Mouse (Mus musculus) ovary, postnatal 10 days (tissue): Measurements from ENCODE around the gene Ltv1.
"Not testable (repeated sequence)": the region's sequence is repeated elsewhere in the genome, so short reads cannot be mapped to it uniquely, and the experiment has no call there.

Experiments used
- DNase-seq: peaks from one replicate; pipeline ENCODE4 v3.0.0; 2022; ENCODE audit warnings: low spot score

Ltv1 gene

DNA sequence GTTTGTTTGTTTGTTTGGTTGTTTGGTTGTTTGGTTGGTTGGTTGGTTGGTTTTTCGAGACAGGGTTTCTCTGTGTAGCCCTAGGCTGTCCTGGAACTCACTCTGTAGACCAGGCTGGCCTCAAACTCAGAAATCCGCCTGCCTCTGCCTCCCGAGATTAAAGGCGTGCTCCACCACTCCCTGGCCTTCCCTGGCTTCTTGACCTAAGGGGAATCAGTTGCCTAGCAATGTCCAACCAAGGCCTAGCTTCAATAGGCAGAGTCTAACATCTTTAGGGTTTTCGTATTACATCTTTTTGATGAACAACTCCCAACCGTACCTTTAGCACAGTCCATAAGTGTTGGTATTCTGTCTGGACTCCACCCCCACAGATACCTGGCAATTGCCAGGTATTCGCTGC, 528 bp upstream of the Ltv1 start:
- DNase-seq: not testable (repeated sequence)

DNA sequence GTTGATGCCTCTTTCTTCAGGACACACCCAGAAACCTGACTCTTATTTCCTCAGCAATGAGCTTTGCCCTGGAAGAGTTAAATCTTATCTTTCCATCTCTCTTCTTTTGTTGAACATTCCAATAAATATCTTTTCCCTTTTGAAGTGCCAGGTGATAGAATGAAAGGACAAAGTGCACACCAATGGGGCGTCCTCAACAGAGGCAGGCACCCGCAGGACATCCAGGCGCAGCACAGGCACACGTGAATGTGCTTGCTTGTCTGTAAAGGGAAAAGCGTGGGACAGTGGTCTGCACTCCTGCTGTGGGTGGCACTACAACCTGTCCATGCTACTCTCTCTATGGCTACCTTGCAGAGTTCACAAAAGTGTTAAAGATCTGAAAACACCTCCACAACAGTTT, 3.1 kb downstream of the Ltv1 start:
- no peak for DNase-seq

DNA sequence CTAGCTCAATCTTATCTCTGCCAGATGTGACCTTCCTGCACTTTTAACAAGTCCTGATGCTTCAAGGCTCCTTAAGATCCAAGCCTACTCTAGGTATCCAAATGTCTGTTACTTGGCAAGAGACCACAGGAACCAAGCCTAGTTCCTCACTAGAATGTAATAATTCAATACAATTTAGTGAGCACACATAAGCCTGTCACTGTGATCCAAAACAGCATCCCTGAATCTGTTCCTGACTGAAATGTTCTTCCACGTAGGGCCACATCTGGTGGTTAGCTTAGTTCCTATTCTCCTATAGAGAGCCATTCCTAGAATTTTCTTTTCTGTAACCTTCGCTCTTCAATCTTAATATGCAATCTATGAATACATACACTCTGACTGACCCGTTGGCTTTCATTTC, 6.2 kb downstream of the Ltv1 start:
- no peak for DNase-seq

DNA sequence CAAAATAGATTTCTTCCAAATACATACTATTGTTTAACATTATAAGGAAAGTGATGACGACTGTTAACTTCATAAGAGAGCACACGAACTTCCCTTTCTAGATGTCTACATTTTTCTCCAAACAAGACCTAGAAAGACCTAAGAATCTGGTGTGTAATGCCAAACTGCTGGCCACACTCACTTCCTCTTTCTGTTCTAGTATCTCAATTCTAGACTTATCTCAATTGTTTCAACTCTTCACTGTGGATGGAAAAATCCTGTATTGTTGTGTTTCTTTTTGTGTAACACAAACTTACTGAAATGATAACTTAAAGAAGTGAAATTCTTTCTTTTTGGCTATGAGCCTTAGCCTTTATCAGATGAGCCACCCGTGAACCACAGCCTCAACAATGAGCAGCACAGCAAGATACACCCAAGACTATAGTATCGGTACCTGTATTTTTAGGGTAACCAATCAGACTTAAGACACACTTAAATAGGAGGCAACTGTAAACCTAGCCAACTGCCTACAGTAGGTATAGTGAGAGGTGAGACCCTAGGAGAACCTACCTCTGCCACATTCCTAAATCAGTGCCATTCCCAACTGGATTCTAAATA, 8.7 kb downstream of the Ltv1 start:
- no peak for DNase-seq

DNA sequence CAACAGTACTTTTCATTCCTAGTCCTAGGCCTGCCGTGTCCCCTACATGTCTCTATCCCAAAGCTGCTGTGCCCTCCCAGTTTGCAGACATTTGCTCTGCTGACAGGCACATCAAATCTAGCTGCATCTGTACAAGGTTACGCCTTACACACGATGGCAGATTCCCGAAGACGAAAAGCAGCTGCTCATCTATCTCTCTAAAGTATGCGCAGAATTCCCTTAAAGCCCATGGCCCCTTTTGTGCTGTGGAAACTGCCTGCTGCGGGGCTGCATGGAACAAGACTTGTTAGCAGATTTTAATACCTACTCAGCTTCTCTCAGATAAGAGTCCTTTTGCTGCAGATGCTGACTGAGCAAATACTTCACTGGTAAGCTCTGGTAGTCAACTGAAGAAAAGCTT, 12.8 kb downstream of the Ltv1 start:
- no peak for DNase-seq

DNA sequence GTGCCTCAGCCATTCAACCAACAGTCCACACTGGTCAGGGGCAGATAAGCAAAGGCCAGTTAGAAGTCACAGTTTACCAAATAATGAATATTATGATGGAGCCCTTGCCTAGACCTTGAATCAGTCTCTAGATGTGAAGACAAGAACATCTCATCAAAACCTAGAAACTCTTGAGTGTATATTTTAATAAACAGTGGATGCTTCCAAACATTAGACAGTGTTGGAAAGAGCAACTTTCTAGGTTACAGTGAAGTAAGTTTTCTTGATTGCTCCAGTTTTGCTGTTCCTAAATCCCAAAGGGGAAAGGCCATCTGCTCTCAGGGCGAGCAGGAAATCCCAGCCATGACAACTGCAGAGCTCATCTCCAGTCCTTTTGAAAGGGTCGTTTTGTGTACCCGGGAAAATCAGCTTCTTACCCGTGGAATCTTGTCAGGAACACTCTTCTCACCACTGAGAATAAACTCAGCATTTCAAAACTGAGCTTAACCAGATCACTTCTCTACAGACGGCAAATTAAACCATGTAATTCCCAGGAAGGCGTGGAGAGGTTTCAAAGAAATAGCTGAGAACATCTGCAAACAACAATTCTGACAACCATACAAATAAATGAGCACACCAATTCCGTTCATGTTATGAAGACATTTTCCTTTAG, 14.9 kb downstream of the Ltv1 start, which contains the start of gene Zc2hc1b:
Gene Zc2hc1b (minus strand): TSS at position 51 of the 652 bp plus-strand sequence.
- no peak for DNase-seq

DNA sequence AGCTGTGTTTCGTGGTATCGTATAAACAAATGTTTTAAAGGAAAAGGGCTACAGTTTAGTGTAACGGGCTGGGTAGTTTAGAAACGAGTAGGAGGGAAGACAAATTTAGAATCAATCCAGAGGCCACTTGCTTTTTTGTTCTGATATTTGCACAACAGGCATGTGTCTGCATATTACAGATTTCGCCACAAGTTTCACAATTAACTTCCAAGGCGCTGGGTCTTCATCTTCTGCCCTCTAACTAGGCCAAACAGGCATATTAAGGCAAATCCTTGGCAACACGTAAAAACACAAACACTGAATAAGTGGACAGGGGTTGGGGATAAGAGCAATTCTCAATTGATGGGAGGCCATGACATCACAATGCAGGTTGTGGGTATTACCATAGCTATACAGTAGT, 17.1 kb downstream of the Ltv1 start:
- no peak for DNase-seq

DNA sequence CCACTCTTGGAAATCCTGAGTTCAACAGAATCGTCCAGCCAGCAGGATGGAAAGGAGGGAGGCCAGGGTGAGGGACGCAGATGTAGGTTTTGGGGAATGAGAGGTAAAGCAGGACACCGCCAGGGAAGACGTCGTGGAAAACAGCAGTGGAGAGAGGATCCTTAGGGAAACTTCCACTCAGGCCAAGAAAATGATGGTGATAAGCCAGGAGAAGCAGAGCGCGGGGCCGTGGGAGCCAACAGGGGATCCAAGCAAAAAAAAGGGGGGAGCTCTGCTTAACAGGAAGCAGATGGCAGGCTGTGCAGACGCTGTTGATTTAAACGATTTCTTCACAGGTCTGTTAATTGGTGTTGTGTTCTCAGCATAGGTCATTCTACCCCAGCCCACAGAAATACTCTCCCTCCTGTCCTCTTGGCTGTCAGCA, 20.2 kb downstream of the Ltv1 start:
- no peak for DNase-seq

DNA sequence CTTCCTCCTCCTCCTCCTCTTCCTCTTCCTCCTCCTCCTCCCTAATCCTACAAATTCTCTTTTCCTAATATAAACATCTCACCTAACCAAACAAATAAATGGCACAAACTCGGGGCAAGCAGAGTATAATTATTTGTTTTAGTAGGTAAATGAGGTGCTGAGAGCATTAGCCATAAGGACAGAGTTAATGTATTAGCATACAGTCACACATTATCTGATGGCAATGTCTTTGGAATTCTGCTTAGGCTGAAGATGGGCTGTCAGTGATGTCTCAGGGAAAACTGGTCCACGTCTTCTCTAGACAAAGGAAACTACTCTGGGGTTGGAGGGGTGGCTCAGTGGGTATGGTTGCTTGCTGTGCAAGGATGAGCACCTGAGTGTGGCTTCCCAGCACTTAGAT, 21.5 kb downstream of the Ltv1 start:
- DNase-seq: no peak

DNA sequence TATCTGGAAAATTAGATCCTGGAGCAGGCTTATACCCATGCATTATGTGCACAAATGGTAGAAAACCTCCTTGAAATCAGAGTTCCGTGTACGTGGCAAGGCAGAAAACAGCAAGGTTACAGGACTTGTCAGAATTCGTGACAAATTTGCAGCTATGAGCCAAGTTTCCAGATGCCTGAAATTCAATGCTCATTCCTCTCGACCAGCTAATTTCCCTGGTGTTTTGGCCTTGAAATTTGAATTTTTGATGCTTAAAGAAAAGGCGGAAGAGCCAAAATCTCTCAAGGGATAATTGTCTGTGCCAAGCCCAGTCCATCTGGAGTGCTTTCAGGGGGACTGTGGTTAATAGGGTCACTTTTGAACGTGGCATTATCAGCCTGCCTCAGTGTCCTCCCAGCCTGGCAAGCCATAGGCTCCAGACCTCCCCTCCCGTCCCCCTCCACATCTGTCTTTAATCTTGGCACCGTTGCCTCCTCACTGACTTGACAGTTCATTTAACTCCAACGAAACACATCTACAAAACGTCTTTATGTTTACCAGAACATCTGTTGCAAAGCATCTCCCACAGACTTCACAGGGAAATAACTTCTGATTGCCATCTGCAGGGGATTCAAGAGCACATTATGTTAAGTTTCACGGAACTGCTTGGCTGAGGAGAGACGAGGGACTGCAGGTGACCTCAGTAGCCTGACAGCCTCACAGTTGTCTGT, 22.1 kb downstream of the Ltv1 start:
- no peak for DNase-seq

DNA sequence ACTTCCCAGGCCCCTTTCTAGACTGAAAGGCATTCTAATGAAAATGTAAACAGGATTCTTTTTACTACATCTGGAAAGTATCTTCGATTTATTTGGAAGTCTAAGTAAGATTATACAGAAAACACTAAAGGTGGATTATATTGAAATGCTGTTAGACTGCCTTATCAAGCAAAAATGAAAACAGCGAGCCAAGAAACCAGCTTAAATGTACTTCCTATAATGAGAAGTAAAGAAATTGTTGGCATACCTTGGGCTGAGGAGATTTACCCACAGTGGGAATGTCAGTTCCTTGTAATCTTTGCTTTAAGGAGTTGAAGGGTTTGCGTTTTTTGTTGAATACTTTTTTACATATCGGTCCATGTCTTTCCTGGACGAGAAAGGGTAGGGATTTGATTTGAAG, 24.5 kb downstream of the Ltv1 start:
- no peak for DNase-seq

DNA sequence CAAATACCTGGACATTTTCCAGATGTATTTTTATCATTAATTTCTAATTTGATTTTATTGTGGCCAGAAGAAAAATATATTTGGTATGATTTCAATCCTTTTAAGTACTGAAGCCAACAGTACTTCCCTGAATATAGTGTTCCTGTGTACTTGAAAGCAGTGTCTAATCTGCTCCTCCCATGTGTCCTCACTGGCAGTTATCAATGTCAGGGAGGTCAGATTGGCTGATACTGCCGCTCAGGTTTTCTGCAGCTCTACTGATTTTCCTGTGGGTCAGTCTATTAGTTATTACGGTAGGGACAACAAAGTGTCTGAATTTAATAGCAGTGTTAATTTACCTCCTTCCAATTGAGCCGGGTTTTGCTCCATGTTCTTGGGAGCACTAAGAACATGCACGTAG, 30.9 kb downstream of the Ltv1 start:
- DNase-seq: no peak

DNA sequence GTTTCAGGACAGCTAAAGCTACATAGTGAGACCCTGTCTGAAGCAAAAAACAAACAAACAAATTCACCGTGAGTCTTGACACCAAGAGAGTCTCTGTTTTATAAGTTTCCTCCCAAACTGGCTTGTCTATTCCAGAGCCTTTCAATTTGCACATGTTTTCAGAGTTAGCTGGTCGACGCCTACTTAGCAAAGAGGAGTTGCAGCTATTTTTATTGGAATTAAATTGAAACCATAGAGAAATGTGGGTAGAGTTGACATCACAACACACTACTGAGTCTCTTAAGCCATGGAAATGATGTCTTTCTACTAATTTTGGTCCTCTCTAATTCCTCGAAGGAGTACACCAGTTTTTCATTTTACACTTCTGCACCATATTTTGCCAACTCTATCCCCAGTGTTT, 32.1 kb downstream of the Ltv1 start:
- no peak for DNase-seq

DNA sequence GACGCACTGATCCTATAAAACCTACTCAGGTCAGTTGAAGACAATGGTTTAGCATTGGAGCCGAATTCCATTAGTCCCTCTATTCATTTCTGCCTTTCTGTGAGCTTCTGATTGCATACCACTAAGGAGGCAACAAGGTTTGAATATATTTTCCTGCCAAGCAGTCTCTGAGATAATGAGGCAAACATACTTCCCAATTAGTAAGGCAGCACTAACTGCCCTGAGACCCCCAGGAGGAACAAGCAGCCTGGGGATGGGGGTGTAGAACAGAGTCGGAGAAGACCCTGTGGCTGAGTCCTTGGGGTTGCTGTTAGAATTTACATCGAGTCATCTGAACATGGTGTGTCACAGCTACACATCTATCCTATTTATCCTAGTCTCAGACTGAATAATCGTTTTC, 37.6 kb downstream of the Ltv1 start:
- DNase-seq: no peak

DNA sequence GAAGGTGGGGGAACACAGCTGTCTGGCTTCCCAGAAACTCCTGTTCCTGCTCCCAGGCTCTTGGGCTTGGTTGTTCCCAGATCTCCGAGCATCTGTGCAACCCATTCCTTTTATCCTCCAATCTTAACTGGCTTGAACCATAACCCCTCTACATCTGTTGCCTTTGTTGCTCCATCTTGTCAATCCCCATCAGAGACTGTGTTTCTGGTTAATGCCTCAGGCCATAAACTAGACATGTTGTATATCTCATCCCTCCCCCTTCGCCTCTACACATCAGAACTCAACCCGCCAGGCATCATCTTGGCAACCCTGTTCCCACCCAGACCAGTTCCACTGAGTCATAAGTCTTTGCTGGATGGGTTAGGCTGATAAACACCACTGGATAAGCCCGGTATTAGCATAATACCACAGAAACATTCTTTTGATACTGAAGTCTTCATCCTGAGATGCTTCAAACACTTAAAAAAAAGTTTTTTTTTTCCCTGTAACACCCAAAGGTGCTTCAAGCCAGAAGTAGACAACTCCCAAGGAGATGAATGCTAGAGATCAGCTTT, 40.1 kb downstream of the Ltv1 start:
- no peak for DNase-seq

DNA sequence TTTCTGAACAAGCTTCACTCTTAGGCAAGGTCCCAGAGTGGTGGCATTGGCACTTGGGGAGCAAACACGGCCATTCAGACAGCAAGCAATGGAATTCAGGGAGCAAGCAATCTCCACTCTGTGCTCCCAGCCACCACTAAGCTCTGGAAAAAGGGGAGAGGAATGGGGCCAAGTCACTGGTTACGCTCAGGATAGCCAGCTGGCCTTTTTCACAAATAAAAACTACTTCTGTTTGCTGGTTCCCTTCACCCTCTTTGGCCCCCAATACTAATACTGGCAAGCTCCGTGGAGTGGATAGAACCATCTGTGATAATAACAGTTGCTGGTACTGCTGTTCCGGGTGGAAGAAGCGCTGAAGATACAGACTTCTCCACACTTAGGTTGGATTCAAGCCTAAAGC, 41.6 kb downstream of the Ltv1 start:
- no peak for DNase-seq

DNA sequence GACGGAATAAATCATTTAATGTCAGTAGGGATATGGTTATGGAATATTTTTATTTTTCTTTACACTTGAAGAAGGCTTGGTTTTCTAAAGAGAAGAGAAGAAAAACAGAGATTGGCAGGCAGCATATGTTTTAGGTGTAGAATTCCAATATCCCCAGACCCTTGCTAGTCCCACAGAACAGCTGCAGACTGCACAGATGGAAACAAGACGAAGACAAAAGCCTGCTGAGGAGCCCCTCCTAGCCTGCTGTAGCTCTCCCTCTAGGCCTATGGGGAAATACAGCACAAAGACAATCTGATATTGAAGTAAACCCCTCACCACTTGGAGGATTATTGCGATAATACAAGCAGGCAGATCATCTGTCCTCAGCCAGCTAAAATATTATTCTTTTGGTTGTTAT, 42.5 kb downstream of the Ltv1 start:
- no peak for DNase-seq

DNA sequence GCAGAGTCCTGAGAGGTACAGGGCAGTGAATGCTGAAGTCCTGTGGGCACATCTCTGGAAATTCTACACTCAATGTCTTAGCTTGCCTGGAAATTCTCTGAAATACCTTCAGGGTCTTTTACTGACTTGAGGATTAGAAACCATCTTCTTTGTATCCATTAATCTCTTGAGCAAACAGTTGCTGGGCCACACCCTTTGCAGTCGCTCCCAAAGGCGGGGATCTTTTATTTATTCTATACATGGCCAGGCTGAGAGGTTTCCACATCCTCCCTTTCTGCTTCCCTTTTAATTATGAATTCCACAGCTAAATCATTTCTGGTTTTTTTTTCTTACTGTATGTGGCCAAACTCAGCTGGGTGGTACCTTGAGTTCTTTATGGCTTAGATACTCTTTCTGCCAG, 52.5 kb downstream of the Ltv1 start:
- DNase-seq: no peak

DNA sequence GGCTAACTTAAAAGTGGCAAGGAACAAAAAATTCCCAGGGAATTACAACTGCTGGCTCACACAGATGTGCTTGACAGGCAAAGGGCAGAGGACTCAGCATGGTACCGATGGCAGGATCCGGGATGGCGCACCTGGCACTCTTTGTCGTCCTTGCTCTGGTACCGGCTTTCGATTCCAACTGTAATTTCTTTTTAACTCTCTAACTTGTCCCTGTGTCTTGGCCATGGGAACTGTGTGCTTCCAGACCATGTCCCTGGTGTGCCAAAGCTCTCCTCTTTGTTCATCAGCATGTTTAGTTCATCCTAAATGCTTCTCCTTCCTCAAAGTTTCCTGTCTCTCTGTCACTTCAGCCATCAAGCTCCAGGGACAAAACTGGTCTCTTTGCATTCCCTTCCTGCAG, 55.1 kb downstream of the Ltv1 start:
- no peak for DNase-seq

DNA sequence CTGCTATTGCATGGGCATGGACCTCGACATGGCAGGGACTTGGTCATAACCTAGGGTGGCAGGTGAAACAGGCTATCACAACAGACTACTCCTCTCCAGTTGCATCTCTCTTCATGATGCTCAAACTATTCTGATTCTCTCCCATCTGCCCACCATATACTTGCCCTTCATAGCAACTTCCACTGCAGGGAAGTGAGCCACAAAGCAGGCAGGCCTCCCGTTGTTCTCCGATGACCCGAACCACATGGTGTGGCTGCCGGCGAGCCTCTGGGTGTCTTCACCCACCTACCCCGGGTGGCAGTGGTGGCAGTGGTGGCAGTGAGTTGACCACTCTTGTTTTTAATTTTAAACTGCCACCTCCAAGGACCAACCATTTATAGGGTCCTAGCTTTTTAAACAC, 57.2 kb downstream of the Ltv1 start:
- no peak for DNase-seq

DNA sequence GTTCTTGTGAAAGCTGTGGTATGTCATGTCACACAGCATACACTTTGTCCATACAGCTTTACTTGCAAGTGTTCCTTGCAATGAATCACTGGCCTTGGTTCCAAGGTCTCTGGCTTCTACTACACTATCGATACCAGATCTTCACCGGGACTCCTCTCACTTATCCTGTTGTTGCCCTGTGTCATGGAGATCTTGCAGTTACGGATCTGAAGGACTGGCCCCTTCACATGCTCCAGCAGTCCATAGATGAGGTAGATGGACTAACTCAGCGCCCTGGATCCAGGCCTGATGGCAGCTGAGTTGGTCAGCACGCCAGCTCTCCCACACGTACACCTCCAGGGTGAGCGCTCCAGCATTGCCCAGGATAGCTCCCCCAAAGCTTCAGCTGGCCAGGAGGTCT, 57.7 kb downstream of the Ltv1 start:
- DNase-seq: no peak

DNA sequence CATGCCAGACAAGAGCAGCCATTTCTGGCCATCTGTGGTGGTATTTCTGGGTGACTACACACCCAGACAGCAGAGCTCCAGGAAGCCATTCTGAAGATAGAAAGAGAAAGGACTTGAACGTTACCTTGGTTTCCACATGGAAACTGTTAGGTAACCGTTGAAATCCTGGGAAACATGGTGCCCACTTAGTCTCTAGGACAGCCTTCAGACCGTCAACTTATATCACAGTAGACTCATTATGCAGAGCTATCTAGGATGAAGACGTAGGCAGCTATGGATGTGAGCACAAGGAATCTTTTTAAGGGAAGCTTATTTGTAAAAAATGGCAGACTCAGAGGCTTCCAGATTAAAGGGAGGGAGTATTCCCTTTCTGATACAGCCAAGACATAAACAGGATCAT, 59.1 kb downstream of the Ltv1 start:
- no peak for DNase-seq
